Mouse (Mus musculus): ENCODE measurements around the gene Irak2. TPM values are rescaled to one million over a fixed set of nuclear protein-coding genes. Genes with fewer than 3 reads are reported as not detected.

Irak2 gene
- total and polyA plus RNA-seq, 3 experiments: 30.0 to 39.5 (median 32.5) TPM

- Histone ChIP-seq H3K36me3 (replicated peaks in 1 of 2; ENCODE audit: control insufficient read depth in 1 of 2, insufficient read depth in 1 of 2, low read length in 1 of 2) (peaks cover 51 to 58% of the 10 kb centered on the region in 2 experiments), H3K4me2 (ENCODE audit: insufficient read depth, low read depth, poor library complexity, severe bottlenecking) (no peak overlapping the region), H3K79me2 (replicated peaks; ENCODE audit: control insufficient read depth, extremely low read depth, insufficient read depth, poor library complexity, severe bottlenecking) (peaks cover 13% of the 10 kb centered on the region), H3K9me3 (replicated peaks; ENCODE audit: low read length) (no peaks in the 10 kb centered on the region), H3K4me1 (ENCODE audit: control insufficient read depth in 1 of 2, insufficient read depth in 2 of 2) (peaks cover 10 to 48% of the 10 kb centered on the region in 2 experiments; a peak in 3 of 4 replicates), H3K4me3 (replicated peaks in 1 of 3; ENCODE audit: low read depth in 2 of 3, low read length in 2 of 3, poor library complexity in 1 of 3) (no peak overlapping the region), H3K27me3 (replicated peaks) (no peaks in the 10 kb centered on the region), H3K27ac (ENCODE audit: insufficient read depth, low read depth) (no peak overlapping the region), H3K9ac (ENCODE audit: insufficient read depth, low read depth) (no peak overlapping the region)
- in situ Hi-C loops (cut with MboI; ENCODE audit: low pct_ligation_motif_present, low pct_unique_long_range_greater_than_20kb, low sequenced_read_pairs): no loop called here
- dilution Hi-C loops (cut with MboI; ENCODE audit: extremely low pct_ligation_motif_present, extremely low pct_unique_long_range_greater_than_20kb, low sequenced_read_pairs): no loop called here
- TF ChIP-seq POLR2A (IDR thresholded peaks at IDR 0.05; ENCODE audit: low read depth, low read length): no peak
- no peak for TF ChIP-seq USF2 (conservative IDR thresholded peaks at IDR 0.05; ENCODE audit: low read depth, low read length)
- TF ChIP-seq ZC3H11A (IDR thresholded peaks at IDR 0.05; ENCODE audit: low read depth, low read length): no peak
- no peak for TF ChIP-seq POLR2AphosphoS2 (IDR thresholded peaks at IDR 0.05; ENCODE audit: low read depth, low read length)
- no peak for DNase-seq (ENCODE audit: extremely low read depth)
Observed at GRCm38 (mm10) chr6:113693377-113693776, 55.1 kb downstream of the Irak2 start.

- peaks cover 39 to 55% of the 10 kb centered on the region in 2 experiments for H3K36me3 ChIP-seq (replicated peaks in 1 of 2; ENCODE audit: control insufficient read depth in 1 of 2, insufficient read depth in 1 of 2, low read length in 1 of 2)
- peaks cover 29% of the 10 kb centered on the region for H3K79me2 ChIP-seq (replicated peaks; ENCODE audit: control insufficient read depth, extremely low read depth, insufficient read depth, poor library complexity, severe bottlenecking)
- H3K9me3 ChIP-seq (replicated peaks; ENCODE audit: low read length): no peaks in the 10 kb centered on the region
- dilution Hi-C loops (cut with MboI; ENCODE audit: extremely low pct_ligation_motif_present, extremely low pct_unique_long_range_greater_than_20kb, low sequenced_read_pairs) (no loop called here), in situ Hi-C loops (cut with MboI; ENCODE audit: low pct_ligation_motif_present, low pct_unique_long_range_greater_than_20kb, low sequenced_read_pairs) (no loop called here)
- TF ChIP-seq ETS1 (conservative IDR thresholded peaks at IDR 0.05; ENCODE audit: low read depth, low read length) (no peak), KAT2A (IDR thresholded peaks at IDR 0.05; ENCODE audit: insufficient replicate concordance, low read length) (no peak), UBTF (IDR thresholded peaks at IDR 0.05; ENCODE audit: low read depth, low read length) (no peak)
- no peaks in the 10 kb centered on the region for H3K27me3 ChIP-seq (replicated peaks)
- H3K9ac ChIP-seq (ENCODE audit: insufficient read depth, low read depth): no peak overlapping the region
- peaks cover 12 to 54% of the 10 kb centered on the region in 2 experiments; a peak in 3 of 4 replicates for H3K4me1 ChIP-seq (ENCODE audit: control insufficient read depth in 1 of 2, insufficient read depth in 2 of 2)
- no peak overlapping the region for H3K27ac ChIP-seq (ENCODE audit: insufficient read depth, low read depth)
- no peak overlapping the region for H3K4me3 ChIP-seq (replicated peaks in 1 of 3; ENCODE audit: low read depth in 2 of 3, low read length in 2 of 3, poor library complexity in 1 of 3)
- H3K4me2 ChIP-seq (ENCODE audit: insufficient read depth, low read depth, poor library complexity, severe bottlenecking): no peak overlapping the region
- no peak for DNase-seq (ENCODE audit: extremely low read depth)
Observed at GRCm38 (mm10) chr6:113695203-113695602, 56.9 kb downstream of the Irak2 start.

DNA sequence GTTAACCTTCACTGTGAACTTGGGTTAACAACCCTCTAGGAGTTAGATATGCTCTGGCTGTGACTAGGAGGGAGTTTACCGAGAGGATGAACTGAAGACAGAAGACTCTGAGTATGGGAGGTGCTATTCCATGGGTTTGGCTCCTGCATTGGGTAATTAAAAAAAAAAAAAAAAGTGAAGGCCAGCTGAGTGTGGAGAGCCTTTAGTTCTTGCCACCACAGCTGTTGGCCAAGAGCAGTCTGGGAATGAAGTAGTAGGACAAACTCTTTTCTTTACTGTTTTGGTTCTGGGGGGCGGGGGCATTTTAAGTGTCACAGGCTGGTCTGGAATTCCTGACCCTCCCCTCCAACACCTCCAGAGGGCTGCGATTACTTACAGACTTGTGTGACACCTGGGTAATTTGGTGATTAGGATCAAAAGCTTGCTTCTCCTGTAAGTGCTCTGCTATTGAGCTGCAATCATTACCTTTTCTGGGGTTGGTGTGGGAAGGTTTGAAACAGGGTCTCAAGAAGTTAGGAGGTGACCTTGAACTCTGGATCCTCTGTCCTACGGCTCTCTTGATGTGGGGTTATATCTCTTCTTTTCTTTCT, 57.6 kb downstream of the Irak2 start:
- DNase-seq (ENCODE audit: extremely low read depth): no peak
- peak; percentile 40; the same call in 1 of the 2 replicates for TF ChIP-seq ZNF384 (IDR thresholded peaks at IDR 0.05; ENCODE audit: low read depth, low read length)
- no peak for TF ChIP-seq UBTF (IDR thresholded peaks at IDR 0.05; ENCODE audit: low read depth, low read length)
- Histone ChIP-seq H3K36me3 (replicated peaks in 1 of 2; ENCODE audit: control insufficient read depth in 1 of 2, insufficient read depth in 1 of 2, low read length in 1 of 2) (peaks cover 32 to 52% of the 10 kb centered on the region in 2 experiments), H3K4me3 (replicated peaks in 1 of 3; ENCODE audit: low read depth in 2 of 3, low read length in 2 of 3, poor library complexity in 1 of 3) (peak overlapping the region in 1 of 3 experiments; percentile 26), H3K9me3 (replicated peaks; ENCODE audit: low read length) (no peaks in the 10 kb centered on the region), H3K27ac (ENCODE audit: insufficient read depth, low read depth) (peak overlapping the region; percentile 77), H3K79me2 (replicated peaks; ENCODE audit: control insufficient read depth, extremely low read depth, insufficient read depth, poor library complexity, severe bottlenecking) (peaks cover 35% of the 10 kb centered on the region), H3K9ac (ENCODE audit: insufficient read depth, low read depth) (peak overlapping the region; percentile 26), H3K4me1 (ENCODE audit: control insufficient read depth in 1 of 2, insufficient read depth in 2 of 2) (peaks cover 12 to 54% of the 10 kb centered on the region in 2 experiments; a peak in 3 of 4 replicates), H3K27me3 (replicated peaks) (no peaks in the 10 kb centered on the region), H3K4me2 (ENCODE audit: insufficient read depth, low read depth, poor library complexity, severe bottlenecking) (peak overlapping the region; percentile 80)
- in situ Hi-C loops (cut with MboI; ENCODE audit: low pct_ligation_motif_present, low pct_unique_long_range_greater_than_20kb, low sequenced_read_pairs): no loop called here
- dilution Hi-C loops (cut with MboI; ENCODE audit: extremely low pct_ligation_motif_present, extremely low pct_unique_long_range_greater_than_20kb, low sequenced_read_pairs): no loop called here
